Mouse (Mus musculus) inflammation-experienced regulatory T-cells, adult 16 weeks (primary cell): ENCODE measurements around the gene Vmn1r239-ps. TPM values are rescaled to one million over a fixed set of nuclear protein-coding genes. Genes with fewer than 3 reads are reported as not detected.

Source experiments
- polyA plus RNA-seq: library from polyadenylated mRNA; unstranded; fragments of 100-300 nt; shearing (Covaris generic); gene quantifications from one replicate; pipeline ENCODE4 v1.2.1, GENCODE M21; 2017

The Vmn1r239-ps gene
- polyA plus RNA-seq: not detected

GRCm38 (mm10) chrX:147453610-147454009, at the start of gene Vmn1r239-ps:
Gene Vmn1r239-ps (minus strand): TSS chrX:147453710.

GRCm38 (mm10) chrX:147429129-147429528, 24.4 kb downstream of the Vmn1r239-ps start, which contains the start of gene Il13ra2:
Gene Il13ra2 (minus strand): TSS chrX:147429192.

Other genes starting within 250 kb of the Vmn1r239-ps start
- not detected for gene Il13ra2, start 24.5 kb downstream of the Vmn1r239-ps start, polyA plus RNA-seq
- not detected for gene Lrch2, start 100.4 kb upstream of the Vmn1r239-ps start, polyA plus RNA-seq